Mouse (Mus musculus): ENCODE results near the gene Tnnc1.

DNA sequence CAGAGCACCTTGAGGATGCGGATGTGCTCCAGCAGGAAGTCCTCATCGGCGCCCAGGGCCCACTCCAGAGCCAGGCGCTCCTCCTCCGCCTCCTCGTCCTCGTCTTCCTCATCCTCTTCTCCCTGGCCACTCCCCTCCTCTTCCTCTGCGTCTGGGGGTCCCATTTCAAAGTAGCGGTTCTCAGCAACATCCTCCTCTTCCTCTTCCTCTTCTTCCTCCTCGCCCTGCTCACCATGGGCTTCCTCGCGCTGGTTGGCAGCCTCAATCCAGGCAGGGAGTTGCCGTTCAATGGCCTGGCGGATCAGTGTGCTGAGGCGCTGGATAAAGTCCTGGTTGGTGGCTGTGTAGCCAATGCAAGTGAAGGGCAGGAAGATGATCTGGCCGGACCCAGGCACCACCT is 30.8 kb upstream of the Tnnc1 start:
- TF ChIP-seq CTCF (IDR thresholded peaks at IDR 0.05): no peak
- TF ChIP-seq EP300 (IDR thresholded peaks at IDR 0.05): no peak

Measured in lung, postnatal 0 days (tissue).